Mouse (Mus musculus): ENCODE measurements around the gene Plcg1.

- TF ChIP-seq CTCF (IDR thresholded peaks at IDR 0.05; ENCODE audit: low read depth) (no peak), EP300 (optimal IDR thresholded peaks at IDR 0.05) (no peak)
Measured at GRCm38 (mm10) chr2:160756583-160757203, 25.6 kb downstream of the Plcg1 start.
